In the genomic region with DNA sequence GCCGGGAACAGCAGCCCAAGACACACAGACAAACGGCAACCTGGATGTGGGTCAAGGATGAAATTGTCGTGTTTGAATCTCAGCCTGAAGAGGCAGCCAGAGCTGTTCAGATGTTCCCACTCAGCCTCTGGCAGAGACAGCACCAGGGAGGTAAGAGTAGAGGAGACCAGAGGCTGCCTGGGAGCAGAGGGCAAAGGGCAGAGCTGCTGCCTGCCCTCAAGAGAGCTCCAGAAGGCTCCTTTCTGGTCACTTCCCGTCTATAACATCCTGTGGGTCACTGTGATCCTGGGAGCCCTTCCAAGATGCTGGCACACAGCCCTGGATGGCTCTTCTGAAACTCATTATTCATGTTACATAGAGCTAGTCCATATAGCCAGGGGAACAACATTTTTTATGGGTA, we compare ENCODE assay signal across 8 mouse cellular contexts.
DNase-seq lines count a peak whose midpoint lies in the region; ATAC-seq and TF ChIP-seq lines count a peak whose summit lies in the region.

No protein-coding gene starts in this region.

- H3K4me3 ChIP-seq in embryonic facial prominence, embryonic 15.5 days (replicated peaks): no peak overlapping the region
- no peak overlapping the region for H3K4me3 ChIP-seq in forebrain, postnatal 0 days (ENCODE audit: low read depth, low read length)

- H3K4me1 ChIP-seq in embryonic facial prominence, embryonic 15.5 days: peaks cover 17% of the 10 kb centered on the region
- no peaks in the 10 kb centered on the region for H3K4me1 ChIP-seq in forebrain, postnatal 0 days (ENCODE audit: insufficient read depth)

- peak overlapping the region; percentile 77 for H3K27ac ChIP-seq in embryonic facial prominence, embryonic 15.5 days (replicated peaks)
- H3K27ac ChIP-seq in forebrain, postnatal 0 days (ENCODE audit: low read depth, low read length): no peak overlapping the region

- no peaks in the 10 kb centered on the region for H3K36me3 ChIP-seq in embryonic facial prominence, embryonic 15.5 days
- no peaks in the 10 kb centered on the region for H3K36me3 ChIP-seq in forebrain, postnatal 0 days (ENCODE audit: insufficient read depth)

- H3K27me3 ChIP-seq in embryonic facial prominence, embryonic 15.5 days: no peaks in the 10 kb centered on the region
- H3K27me3 ChIP-seq in forebrain, postnatal 0 days (ENCODE audit: insufficient read depth, low read length): no peaks in the 10 kb centered on the region

- no peak for TF ChIP-seq CTCF in forebrain, postnatal 0 days (IDR thresholded peaks at IDR 0.05; ENCODE audit: low read depth)

- DNase-seq in gastrocnemius, adult 18-20 months (ENCODE audit: low spot score): peak; percentile 17
- DNase-seq in gastrocnemius, adult 8-10 months (ENCODE audit: low spot score in 2 of 2): no peak
- peak; percentile 87 for DNase-seq in 3T3-L1 (ENCODE audit: low read depth, low spot score)
- peak; percentile 67 for DNase-seq in kidney, postnatal 10 days
- DNase-seq in embryo, embryonic 10 days (ENCODE audit: low spot score): no peak
- no peak for DNase-seq in forebrain, postnatal 0 days
- DNase-seq in spleen, postnatal 10 days (ENCODE audit: low spot score in 2 of 2): no peak

- no peaks in the 10 kb centered on the region for H3K9me3 ChIP-seq in embryonic facial prominence, embryonic 15.5 days (replicated peaks)
- H3K9me3 ChIP-seq in forebrain, postnatal 0 days (ENCODE audit: low read length): no peaks in the 10 kb centered on the region

- H3K9ac ChIP-seq in embryonic facial prominence, embryonic 15.5 days: no peak overlapping the region
- no peak overlapping the region for H3K9ac ChIP-seq in forebrain, postnatal 0 days

- 29% methylated on average over 4 of the region's 4 CpGs for whole genome bisulfite sequencing in embryonic facial prominence, embryonic 15.5 days
- WGBS in forebrain, postnatal 0 days: 39% methylated on average over 4 of the region's 4 CpGs

- ATAC-seq in embryonic facial prominence, embryonic 15.5 days (ENCODE audit: insufficient number of reproducible peaks, low FRiP score, low TSS enrichment, low read depth): no peak
- ATAC-seq in forebrain, postnatal 0 days: no peak

- no peak overlapping the region for H3K4me2 ChIP-seq in embryonic facial prominence, embryonic 15.5 days (replicated peaks)
- H3K4me2 ChIP-seq in forebrain, postnatal 0 days (ENCODE audit: low read depth): no peak overlapping the region

Comparison
In these comparisons a context has a peak if more than half of its experiments do, and no peak if none do; other contexts are left out.
1. DNase-seq: peak in gastrocnemius, adult 18-20 months (single experiment), 3T3-L1 (single experiment) and kidney, postnatal 10 days (single experiment); none in gastrocnemius, adult 8-10 months (0 of 2), embryo, embryonic 10 days (single experiment), forebrain, postnatal 0 days (single experiment) and spleen, postnatal 10 days (0 of 2).